Mouse (Mus musculus) midbrain, embryonic 16.5 days (tissue): ENCODE measurements at regions not wholly inside any gene's neighbourhood (a gene's known extent, or its start where the extent isn't known, plus 50 kb on each side); places are given as distances from the start of the nearest gene placed in this dataset.

ENCODE experiments used
- ATAC-seq: fragments of 200-750 bp; cut with Nextera tagmentation; 2 replicates; pipeline ENCODE4 v1.8.0; 2017; ENCODE audit warnings: moderate TSS enrichment
- H3K27ac ChIP-seq: fragments of 300-500 bp; sonication (generic); 2 replicates; pipeline ENCODE4 v1.5.1; 2014; ENCODE audit warnings: mild to moderate bottlenecking, low read length, mixed read lengths
- H3K27me3 ChIP-seq: fragments of 300-500 bp; sonication (generic); 2 replicates; pipeline ENCODE4 v1.6.1; 2014; ENCODE audit warnings: low read depth, low read length, mixed read lengths; ENCODE audit not compliant: control insufficient read depth, insufficient read depth
- H3K36me3 ChIP-seq: fragments of 300-500 bp; sonication (generic); 2 replicates; pipeline ENCODE4 v1.6.1; 2014; ENCODE audit warnings: mild to moderate bottlenecking, low read length, moderate library complexity, mixed read lengths; ENCODE audit not compliant: control insufficient read depth, insufficient read depth
- H3K4me1 ChIP-seq: fragments of 300-500 bp; sonication (generic); 2 replicates; pipeline ENCODE4 v1.6.1; 2014; ENCODE audit warnings: mild to moderate bottlenecking, low read length, mixed read lengths; ENCODE audit not compliant: control insufficient read depth, insufficient read depth
- H3K4me2 ChIP-seq: fragments of 300-500 bp; sonication (generic); 2 replicates; pipeline ENCODE4 v1.6.1; 2014; ENCODE audit warnings: mild to moderate bottlenecking, low read length, mixed read lengths
- H3K4me3 ChIP-seq: fragments of 300-500 bp; sonication (generic); 2 replicates; pipeline ENCODE4 v1.5.1; 2014; ENCODE audit warnings: low read depth, mild to moderate bottlenecking, low read length, moderate library complexity, mixed read lengths
- H3K9ac ChIP-seq: fragments of 300-500 bp; sonication (generic); 2 replicates; pipeline ENCODE4 v1.6.1; 2014; ENCODE audit warnings: low read depth, low read length, mixed read lengths
- H3K9me3 ChIP-seq: fragments of 300-500 bp; sonication (generic); replicated peaks from 2 replicates; pipeline ENCODE4 v1.6.1; 2014; ENCODE audit warnings: mild to moderate bottlenecking, low read length, mixed read lengths; ENCODE audit not compliant: control insufficient read depth, poor library complexity, severe bottlenecking
- WGBS: fragments of 180-500 bp; shearing (Covaris S2); extraction: QIAGEN DNeasy Blood & Tissue Kit; methylation state at CpG from one replicate; pipeline ENCODE4 v1.1.7; 2014; 5-methylcytosine and 5-hydroxymethylcytosine counted together

DNA sequence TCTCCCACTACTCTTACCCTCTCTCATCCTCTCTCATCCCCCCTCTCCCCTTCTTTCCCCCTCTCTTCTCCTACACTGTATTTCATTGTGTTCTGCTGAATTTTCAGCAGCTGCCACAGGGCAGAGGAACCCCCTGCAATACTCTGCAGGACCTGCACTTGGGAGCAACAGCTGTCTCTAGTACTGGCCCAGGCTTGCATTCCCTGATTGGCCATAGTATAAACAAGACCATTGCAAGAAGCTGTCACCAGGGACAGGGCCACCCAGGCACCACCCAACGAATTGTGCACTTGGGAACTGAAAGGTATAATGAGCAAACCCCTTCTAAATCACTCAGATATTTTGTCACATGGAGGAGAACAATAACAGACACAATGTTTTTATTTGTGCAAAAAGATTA is 290.5 kb upstream of the Gm5148 start:
- no peaks in the 10 kb centered on the region for H3K36me3 ChIP-seq

DNA sequence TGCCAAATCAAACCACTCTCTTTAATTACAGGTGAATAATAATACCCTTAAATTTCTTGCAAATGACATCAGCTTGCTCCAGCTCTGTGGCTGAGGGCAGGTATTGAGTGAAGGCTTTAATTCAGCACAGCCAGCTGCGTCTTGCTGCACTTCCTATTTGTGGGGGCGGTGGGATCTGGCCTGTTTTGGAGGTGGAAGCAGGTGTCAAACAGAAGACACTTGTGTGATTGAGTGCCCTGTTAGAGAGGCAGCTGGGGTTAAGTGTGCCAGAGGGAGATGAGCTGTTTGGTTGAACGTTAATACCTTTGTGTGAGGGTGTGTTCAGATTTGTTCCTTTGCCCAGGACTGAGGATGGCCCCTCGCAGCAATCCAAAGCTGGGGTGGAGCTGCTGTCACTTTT is 284.9 kb upstream of the Gm5148 start:
- Histone ChIP-seq H3K4me1 (no peaks in the 10 kb centered on the region), H3K9me3 (no peaks in the 10 kb centered on the region), H3K4me3 (no peak overlapping the region), H3K9ac (no peak overlapping the region), H3K27ac (no peak overlapping the region), H3K36me3 (no peaks in the 10 kb centered on the region), H3K27me3 (no peaks in the 10 kb centered on the region), H3K4me2 (no peak overlapping the region)
- WGBS: 39% methylated on average over 4 of the region's 4 CpGs
- ATAC-seq: no peak

More for the DNA sequence above, 290.5 kb upstream of the Gm5148 start:
- 56% methylated on average over 1 of the region's 1 CpGs for WGBS
- no peak overlapping the region for H3K9ac ChIP-seq
- no peaks in the 10 kb centered on the region for H3K4me1 ChIP-seq
- no peak overlapping the region for H3K27ac ChIP-seq
- no peaks in the 10 kb centered on the region for H3K27me3 ChIP-seq
- no peak overlapping the region for H3K4me2 ChIP-seq
- ATAC-seq: no peak
- H3K4me3 ChIP-seq: no peak overlapping the region
- H3K9me3 ChIP-seq: no peaks in the 10 kb centered on the region

DNA sequence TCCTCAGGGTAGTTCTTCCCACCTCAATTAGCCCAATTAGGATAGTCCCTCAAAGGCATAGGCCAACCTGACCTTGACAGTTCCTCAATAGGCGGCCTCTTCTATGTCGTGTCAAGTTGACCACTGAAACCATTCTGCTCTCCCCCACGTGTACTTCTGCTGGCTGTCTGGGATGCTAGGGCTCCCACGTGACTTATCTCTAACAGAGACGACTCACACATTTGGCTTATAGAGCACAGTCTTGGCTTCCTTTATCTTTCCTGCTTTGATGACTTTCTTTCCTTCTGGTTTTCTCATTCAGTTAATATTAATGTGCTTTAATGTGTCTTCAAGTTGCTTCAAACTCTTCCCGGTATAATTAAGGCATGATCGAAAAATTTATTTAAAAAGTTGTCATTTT is 284.0 kb upstream of the Gm5148 start:
- H3K36me3 ChIP-seq: no peaks in the 10 kb centered on the region
- H3K4me3 ChIP-seq: no peak overlapping the region
- 86% methylated on average over 7 of the region's 7 CpGs for WGBS
- H3K9ac ChIP-seq: no peak overlapping the region
- no peak for ATAC-seq
- no peaks in the 10 kb centered on the region for H3K27me3 ChIP-seq
- no peaks in the 10 kb centered on the region for H3K9me3 ChIP-seq
- no peak overlapping the region for H3K4me2 ChIP-seq
- H3K4me1 ChIP-seq: no peaks in the 10 kb centered on the region
- H3K27ac ChIP-seq: no peak overlapping the region

DNA sequence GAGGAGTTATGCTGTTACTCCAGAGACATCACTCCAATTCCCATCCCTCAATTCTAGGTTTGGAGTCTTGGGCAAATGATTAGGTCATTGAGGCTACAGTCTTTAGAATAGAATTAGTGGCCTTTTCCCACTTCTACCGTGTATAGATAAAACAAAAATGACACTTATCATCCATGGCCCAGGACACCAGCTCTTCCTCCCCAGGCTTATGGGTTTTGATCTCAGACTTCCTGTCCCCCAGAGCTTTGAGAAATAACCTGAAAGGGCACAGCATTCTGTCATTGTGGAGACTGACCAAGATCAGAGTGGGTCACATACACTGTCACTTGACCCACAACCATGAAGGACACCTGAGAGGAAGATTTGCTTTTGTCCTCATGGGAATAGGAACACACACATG is 283.3 kb upstream of the Gm5148 start:
- H3K36me3 ChIP-seq: no peaks in the 10 kb centered on the region
- ATAC-seq: no peak
- H3K27me3 ChIP-seq: no peaks in the 10 kb centered on the region
- WGBS: 77% methylated on average over 1 of the region's 1 CpGs
- no peak overlapping the region for H3K9ac ChIP-seq
- H3K9me3 ChIP-seq: no peaks in the 10 kb centered on the region
- no peak overlapping the region for H3K4me3 ChIP-seq
- no peak overlapping the region for H3K27ac ChIP-seq
- no peak overlapping the region for H3K4me2 ChIP-seq
- no peaks in the 10 kb centered on the region for H3K4me1 ChIP-seq

DNA sequence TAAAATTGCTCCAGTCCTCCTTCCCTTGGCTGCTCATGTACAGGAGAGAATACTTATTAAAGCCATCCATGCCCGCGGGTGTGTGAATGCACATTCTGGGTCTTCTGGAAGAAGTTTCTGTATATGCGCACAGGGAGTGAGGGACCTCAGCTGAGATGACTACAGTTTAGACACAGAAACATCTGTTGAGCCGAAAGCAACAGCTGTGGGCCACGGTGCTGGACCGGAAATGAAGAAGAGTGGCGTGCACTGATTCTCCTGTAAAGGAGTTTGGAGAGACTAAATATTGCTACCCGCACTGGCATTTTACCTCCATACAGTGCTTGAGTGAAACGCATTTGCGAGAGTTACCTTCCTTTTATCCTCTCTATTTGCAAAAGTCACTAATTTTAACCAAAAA is 278.0 kb upstream of the Gm5148 start:
- Histone ChIP-seq H3K9ac (no peak overlapping the region), H3K36me3 (no peaks in the 10 kb centered on the region), H3K4me2 (no peak overlapping the region), H3K27me3 (no peaks in the 10 kb centered on the region), H3K4me1 (no peaks in the 10 kb centered on the region), H3K9me3 (no peaks in the 10 kb centered on the region), H3K4me3 (no peak overlapping the region), H3K27ac (no peak overlapping the region)
- 95% methylated on average over 10 of the region's 10 CpGs for WGBS
- no peak for ATAC-seq

DNA sequence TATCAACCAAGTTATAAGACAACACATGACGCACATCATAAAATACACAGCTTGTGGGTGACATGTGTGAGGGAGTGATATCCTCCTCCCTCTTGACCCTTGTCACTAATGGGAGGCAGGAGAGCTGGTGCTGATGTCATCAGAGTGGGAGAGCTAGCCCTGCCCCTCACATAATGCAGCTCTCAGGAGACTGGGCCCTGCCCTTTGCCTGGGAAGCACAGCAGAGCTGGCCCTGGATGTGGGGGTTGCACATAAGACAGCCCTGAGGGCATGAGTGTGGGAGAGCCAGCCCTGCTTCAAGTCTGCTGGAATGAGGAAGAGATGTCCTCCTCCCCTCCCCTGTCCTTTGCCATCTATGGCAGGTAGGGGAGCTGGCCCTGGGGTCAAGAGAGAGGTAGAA is 275.5 kb upstream of the Gm5148 start:
- Histone ChIP-seq H3K4me2 (no peak overlapping the region), H3K27me3 (no peaks in the 10 kb centered on the region), H3K4me3 (no peak overlapping the region), H3K9ac (no peak overlapping the region), H3K27ac (no peak overlapping the region), H3K4me1 (no peaks in the 10 kb centered on the region), H3K9me3 (no peaks in the 10 kb centered on the region), H3K36me3 (no peaks in the 10 kb centered on the region)
- ATAC-seq: no peak
- WGBS: 93% methylated on average over 1 of the region's 1 CpGs

DNA sequence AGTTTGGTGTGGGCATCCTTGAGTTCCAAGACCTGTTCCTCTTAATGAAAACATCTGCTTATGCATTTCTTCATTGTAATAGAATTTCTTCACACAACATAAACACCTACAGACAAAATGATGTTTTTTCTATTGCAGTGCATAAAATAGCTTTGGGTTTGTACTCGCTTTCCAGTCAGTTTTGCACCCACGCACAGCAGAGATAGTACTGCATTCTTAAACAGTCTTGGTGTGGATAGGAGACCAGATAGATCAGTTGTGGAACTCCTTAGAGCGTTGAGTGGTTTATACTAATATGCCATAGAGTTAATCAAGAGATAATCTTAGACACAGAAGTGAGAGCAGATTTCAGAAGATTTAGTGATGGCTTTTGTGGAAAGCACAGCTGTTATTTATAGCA is 273.7 kb upstream of the Gm5148 start:
- no peak for ATAC-seq
- Histone ChIP-seq H3K4me1 (no peaks in the 10 kb centered on the region), H3K9me3 (no peaks in the 10 kb centered on the region), H3K27me3 (peaks cover 2% of the 10 kb centered on the region; the same call in 1 of the 2 replicates), H3K9ac (no peak overlapping the region), H3K36me3 (no peaks in the 10 kb centered on the region), H3K4me2 (no peak overlapping the region), H3K27ac (no peak overlapping the region), H3K4me3 (no peak overlapping the region)
- WGBS: 89% methylated on average over 3 of the region's 3 CpGs

DNA sequence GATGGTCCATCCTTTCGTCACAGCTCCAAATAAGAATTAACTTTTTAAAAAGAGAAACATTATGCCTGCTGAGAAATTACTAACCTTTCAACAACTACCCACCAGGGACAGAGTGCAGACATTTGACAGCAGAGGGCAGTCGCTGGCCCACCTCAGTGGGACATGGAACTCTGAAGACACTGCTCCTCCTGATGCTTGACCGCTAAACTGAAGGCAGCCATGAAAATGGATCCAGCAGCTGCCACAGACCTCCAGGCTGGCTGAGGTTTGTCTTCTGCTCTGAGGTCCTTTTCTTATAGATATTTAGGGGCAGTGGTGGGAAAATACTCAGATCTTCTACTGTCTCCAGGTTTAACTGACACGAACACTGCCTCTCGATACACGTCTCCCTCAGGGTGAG is 265.7 kb upstream of the Gm5148 start:
- WGBS: 94% methylated on average over 6 of the region's 6 CpGs
- Histone ChIP-seq H3K4me2 (no peak overlapping the region), H3K4me1 (no peaks in the 10 kb centered on the region), H3K9ac (no peak overlapping the region), H3K9me3 (no peaks in the 10 kb centered on the region), H3K27ac (no peak overlapping the region), H3K4me3 (no peak overlapping the region), H3K36me3 (no peaks in the 10 kb centered on the region), H3K27me3 (peaks cover 10% of the 10 kb centered on the region; the same call in 1 of the 2 replicates)
- ATAC-seq: no peak

DNA sequence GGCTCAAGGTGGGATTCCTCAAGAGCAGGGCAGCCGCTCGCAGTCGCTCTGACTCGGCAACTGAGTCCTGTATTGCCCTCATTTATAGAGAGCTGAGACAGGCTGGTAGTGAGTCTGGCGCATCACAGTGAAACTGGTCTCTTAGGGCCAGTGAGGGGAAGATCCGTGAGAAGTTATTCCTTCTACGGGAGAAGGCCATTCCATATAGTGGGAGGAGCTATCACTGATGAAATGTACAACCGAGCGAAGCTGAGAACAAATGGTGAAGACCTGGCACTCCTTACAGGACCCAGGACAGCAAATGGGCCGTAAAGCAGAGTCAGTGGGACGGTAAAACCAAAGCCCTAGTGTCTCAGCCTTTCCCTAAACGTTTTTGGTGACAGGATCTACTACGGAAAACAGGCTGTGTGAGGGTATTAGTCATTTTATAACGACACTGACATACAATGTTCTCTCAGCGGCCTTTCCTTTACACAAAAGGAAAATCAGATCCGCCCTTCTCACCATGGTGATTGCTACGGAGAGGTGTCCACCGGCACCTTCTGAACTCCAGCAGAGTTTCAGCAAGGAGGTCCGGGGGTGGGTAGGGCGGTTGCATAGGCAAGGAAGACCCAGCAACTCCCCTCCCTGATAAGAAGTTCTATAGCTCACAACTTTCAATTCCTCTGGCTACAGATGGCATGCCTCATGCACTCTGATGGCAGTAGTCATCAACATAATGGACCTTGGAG is 263.6 kb upstream of the Gm5148 start:
- Histone ChIP-seq H3K36me3 (no peaks in the 10 kb centered on the region), H3K9me3 (no peaks in the 10 kb centered on the region), H3K4me3 (no peak overlapping the region), H3K4me1 (no peaks in the 10 kb centered on the region), H3K27ac (no peak overlapping the region), H3K4me2 (no peak overlapping the region), H3K27me3 (peaks cover 7% of the 10 kb centered on the region), H3K9ac (no peak overlapping the region)
- WGBS: 69% methylated on average over 20 of the region's 20 CpGs
- no peak for ATAC-seq
